Mouse (Mus musculus) adrenal gland, adult (tissue): Measurements from ENCODE around the gene Ugt2a2.
"Not testable (repeated sequence)": the region's sequence is repeated elsewhere in the genome, so short reads cannot be mapped to it uniquely, and the experiment has no call there.

Experiments used
- DNase-seq, 2 experiments: peaks; one replicate each; pipeline ENCODE4 v3.0.0; 2022 to 2023; ENCODE audit warnings: low spot score in 1 of 2; ENCODE audit not compliant: inconsistent age in 2 of 2

Ugt2a2 gene

GRCm38 (mm10) chr5:87482160-87482559 lies at the start of gene Ugt2a2:
TSS of gene Ugt2a2 (minus strand) at chr5:87482260.
- no peak for DNase-seq

DNA sequence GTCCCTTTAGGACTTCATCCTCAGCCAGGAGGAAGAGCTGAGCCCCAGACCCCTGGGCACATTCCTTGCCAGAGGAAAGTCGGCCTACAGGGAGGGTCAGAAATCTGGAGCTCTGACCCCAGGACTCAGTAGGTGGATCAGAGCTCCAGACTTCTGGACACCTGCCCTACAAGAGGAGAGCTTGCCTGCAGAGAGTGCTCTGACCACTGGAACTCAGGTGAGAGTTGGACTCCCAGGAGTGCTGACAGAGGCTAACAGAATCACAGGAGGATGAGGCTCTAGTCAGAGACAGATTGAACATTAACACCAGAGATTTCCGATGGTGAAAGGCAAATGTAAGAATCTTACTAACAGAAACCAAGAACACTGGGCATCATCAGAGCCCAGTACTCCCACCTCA lies 41.5 kb upstream of the Ugt2a2 start:
- not testable (repeated sequence) for DNase-seq

DNA sequence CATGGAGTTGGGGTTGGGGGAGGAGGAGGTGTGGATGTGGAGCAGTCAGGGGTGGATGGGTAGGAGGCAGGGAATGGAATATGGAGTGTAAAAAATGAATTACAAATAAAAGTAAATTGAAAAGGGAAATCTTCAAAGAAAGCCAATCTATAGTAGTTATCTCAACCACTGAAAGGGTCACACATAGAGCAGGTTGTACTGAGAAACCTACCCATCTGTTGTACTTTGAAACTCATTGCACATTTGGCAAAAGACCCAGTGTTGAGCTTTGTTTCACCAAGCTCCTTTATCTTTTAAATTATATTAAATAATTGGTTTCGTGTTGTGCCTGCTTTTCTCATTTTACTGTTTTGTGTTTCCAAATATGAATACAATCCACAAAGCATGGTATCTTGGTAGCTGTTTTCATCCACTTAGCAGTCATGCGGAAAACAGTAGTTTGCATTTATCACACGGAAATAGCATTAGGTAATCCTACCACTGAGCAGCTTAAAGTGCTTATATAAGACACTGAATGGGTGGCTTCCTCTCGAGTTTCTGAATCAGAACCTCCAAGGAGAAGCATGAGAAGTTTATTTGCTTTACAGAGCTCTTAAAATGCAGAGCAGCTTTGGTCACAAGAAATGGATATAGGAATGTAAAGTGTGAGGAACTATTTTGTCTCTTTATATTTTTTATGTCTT lies 23.9 kb upstream of the Ugt2a2 start:
- no peak for DNase-seq

- DNase-seq: no peak
Observed at GRCm38 (mm10) chr5:87502687-87503086, 20.6 kb upstream of the Ugt2a2 start.

GRCm38 (mm10) chr5:87499341-87499740 lies 17.3 kb upstream of the Ugt2a2 start:
- DNase-seq: peak; percentile 12 to 27

DNA sequence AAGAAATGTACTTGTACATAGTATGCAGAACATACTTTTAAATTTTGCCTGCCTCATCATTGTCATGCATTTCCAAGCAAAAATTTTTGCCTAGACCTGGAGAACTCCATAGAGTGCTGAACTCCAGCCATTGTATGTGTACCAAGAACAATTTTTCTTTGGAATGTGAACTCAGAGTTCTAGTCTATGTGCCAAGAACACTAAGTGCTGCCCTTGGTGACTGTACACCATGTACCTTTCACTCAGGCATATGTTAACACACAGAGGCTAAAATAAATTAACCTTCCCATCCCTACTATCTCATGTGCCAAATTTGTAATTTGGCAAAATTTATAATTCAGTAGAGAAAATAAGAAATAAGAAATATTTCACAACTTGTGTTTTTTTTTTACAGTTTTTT lies 16.9 kb upstream of the Ugt2a2 start:
- peak; percentile 43 to 57 for DNase-seq

DNA sequence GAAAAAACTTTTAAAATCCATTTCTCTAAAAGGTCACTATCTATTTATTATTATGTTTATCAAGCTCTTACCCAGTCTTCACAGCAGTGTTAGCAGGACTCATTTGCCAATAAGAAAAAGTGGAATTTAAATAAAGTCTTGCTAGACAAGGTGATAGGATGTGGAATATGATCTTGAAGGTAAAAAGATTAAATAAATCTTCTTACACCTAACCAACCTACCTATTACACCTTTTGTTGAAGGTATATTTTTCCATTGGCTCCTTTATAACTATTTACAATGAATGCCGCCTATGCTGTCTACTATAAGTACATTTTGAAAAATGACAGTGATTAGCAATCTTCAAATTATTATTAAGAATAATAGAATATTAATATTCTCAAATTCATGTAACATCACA lies 8.7 kb upstream of the Ugt2a2 start, which contains the start of gene Ugt2a1:
Gene Ugt2a1 (minus strand): TSS at position 101 of the 400 bp plus-strand sequence.
- DNase-seq: no peak

GRCm38 (mm10) chr5:87486706-87487105 lies 4.6 kb upstream of the Ugt2a2 start, which contains the start of gene Gm43638:
TSS of gene Gm43638 (minus strand) at chr5:87486806.
- not testable (repeated sequence) for DNase-seq

- no peak for DNase-seq
Observed at GRCm38 (mm10) chr5:87458810-87459209, 23.2 kb downstream of the Ugt2a2 start.

- DNase-seq: no peak
Observed at GRCm38 (mm10) chr5:87457701-87458100, 24.4 kb downstream of the Ugt2a2 start.

DNA sequence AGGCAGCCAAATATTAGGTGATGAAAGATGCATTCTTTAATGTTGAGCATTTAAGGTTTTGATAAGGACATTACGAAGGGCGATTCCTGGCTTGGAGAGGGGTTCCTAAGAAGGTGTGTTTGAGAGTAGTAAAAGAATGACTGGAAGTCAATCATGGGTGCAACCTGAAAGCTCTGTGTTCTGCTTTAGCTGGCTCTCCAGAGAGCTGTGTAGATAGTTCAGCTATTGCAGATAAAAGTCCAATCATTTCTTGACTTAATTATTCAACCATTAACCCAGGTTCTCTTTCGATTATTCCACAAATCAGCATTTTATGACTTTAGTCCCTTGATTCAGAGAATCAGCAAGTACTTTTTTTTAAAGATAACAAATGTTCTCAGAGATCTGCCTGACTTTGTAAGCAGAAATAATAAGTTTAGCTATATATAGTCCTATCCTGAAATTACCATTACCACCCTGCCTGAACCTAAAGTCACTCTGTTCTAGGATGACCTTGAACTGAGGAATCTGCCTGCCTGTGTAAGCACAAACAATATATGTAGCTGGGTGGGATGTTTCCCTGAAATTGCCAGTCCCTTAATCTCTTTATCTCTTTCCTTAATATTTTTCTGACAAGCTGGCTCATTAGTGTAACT lies 25.7 kb downstream of the Ugt2a2 start:
- no peak for DNase-seq

- DNase-seq: no peak
Observed at GRCm38 (mm10) chr5:87455519-87455918, 26.5 kb downstream of the Ugt2a2 start.

GRCm38 (mm10) chr5:87452514-87452913 lies 29.5 kb downstream of the Ugt2a2 start:
- not testable (repeated sequence) for DNase-seq

- peak; percentile 2 to 36 for DNase-seq
Observed at GRCm38 (mm10) chr5:87436264-87436663, 45.8 kb downstream of the Ugt2a2 start.

DNA sequence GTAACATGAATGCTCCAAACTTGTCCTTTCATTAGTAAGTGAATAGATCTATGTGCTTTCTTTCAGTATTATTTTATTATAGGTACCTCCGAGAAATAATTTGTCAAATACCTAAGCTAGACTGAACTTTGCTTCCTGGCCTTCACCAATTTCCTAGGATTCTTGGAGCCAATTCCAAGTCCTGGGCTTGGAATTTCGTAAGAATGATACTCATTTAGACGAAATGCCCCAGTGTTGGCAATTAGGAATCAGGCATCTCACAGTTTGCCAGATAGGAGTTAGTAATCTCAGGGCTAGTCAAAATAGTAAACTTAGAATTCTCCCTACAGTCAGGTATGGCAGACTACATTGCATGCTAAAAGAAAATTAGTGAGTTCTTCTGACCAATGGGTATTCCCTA lies 56.4 kb downstream of the Ugt2a2 start:
- no peak for DNase-seq

DNA sequence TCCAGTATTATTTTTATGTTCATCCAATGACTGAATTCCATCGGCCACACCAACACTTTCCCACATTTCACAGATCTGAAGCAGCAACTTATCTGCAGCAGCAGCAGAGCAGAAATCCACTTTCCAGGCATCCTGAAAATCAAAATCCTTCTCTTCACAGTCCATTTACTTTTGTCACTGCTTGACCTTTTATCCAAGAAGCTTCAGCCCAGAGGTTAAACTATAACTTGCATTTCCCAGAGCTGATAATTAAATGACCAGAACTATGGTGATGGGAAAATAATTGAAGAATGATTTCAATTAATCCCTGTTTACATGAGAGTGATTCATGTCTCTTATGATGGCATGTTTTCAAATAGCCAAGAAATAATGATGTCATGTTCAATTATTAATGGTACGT lies 58.0 kb downstream of the Ugt2a2 start, which contains the start of gene Ugt2b38:
Gene Ugt2b38 (minus strand): TSS at position 163 of the 400 bp plus-strand sequence.
- DNase-seq: not testable (repeated sequence)
